Mouse (Mus musculus) stomach, embryonic 14.5 days (tissue): ENCODE measurements at regions not wholly inside any gene's neighbourhood (a gene's known extent, or its start where the extent isn't known, plus 50 kb on each side); places are given as distances from the start of the nearest gene placed in this dataset.

Experiments
- ATAC-seq: fragments of 200-750 bp; cut with Nextera tagmentation; 2 replicates; pipeline ENCODE4 v1.8.0; 2017; ENCODE audit warnings: low read depth, moderate TSS enrichment; ENCODE audit not compliant: insufficient number of reproducible peaks, insufficient read depth, low FRiP score
- H3K27ac ChIP-seq: fragments of 300-500 bp; sonication (generic); 2 replicates; pipeline ENCODE4 v1.5.1; 2014; ENCODE audit warnings: mild to moderate bottlenecking, low read length, moderate library complexity, mixed read lengths
- H3K27me3 ChIP-seq: fragments of 300-500 bp; sonication (generic); 2 replicates; pipeline ENCODE4 v1.6.1; 2014; ENCODE audit warnings: low read length, control low read depth, mixed read lengths; ENCODE audit not compliant: control insufficient read depth, insufficient read depth
- H3K36me3 ChIP-seq: fragments of 300-500 bp; sonication (generic); 2 replicates; pipeline ENCODE4 v1.6.1; 2014; ENCODE audit warnings: mild to moderate bottlenecking, control low read depth, low read length, moderate library complexity, mixed read lengths; ENCODE audit not compliant: control insufficient read depth, insufficient read depth
- H3K4me1 ChIP-seq: fragments of 300-500 bp; sonication (generic); 2 replicates; pipeline ENCODE4 v1.6.1; 2014; ENCODE audit warnings: low read length, control low read depth, mixed read lengths; ENCODE audit not compliant: control insufficient read depth, insufficient read depth
- H3K4me2 ChIP-seq: fragments of 300-500 bp; sonication (generic); replicated peaks from 2 replicates; pipeline ENCODE4 v1.6.1; 2014; ENCODE audit warnings: low read depth, low read length, control low read depth
- H3K4me3 ChIP-seq: fragments of 300-500 bp; sonication (generic); 2 replicates; pipeline ENCODE4 v1.5.1; 2014; ENCODE audit warnings: low read depth, low read length, control low read depth
- H3K9ac ChIP-seq: fragments of 300-500 bp; sonication (generic); replicated peaks from 2 replicates; pipeline ENCODE4 v1.6.1; 2014; ENCODE audit warnings: low read depth, mild to moderate bottlenecking, control low read depth, low read length, moderate library complexity, mixed read lengths
- H3K9me3 ChIP-seq: fragments of 300-500 bp; sonication (generic); 2 replicates; pipeline ENCODE4 v1.6.1; 2016; ENCODE audit warnings: low read depth, low read length, control low read depth; ENCODE audit not compliant: control insufficient read depth
- WGBS: fragments of 180-500 bp; shearing (Covaris S2); extraction: QIAGEN DNeasy Blood & Tissue Kit; methylation state at CpG from one replicate; pipeline ENCODE4 v1.1.7; 2014; 5-methylcytosine and 5-hydroxymethylcytosine counted together

DNA sequence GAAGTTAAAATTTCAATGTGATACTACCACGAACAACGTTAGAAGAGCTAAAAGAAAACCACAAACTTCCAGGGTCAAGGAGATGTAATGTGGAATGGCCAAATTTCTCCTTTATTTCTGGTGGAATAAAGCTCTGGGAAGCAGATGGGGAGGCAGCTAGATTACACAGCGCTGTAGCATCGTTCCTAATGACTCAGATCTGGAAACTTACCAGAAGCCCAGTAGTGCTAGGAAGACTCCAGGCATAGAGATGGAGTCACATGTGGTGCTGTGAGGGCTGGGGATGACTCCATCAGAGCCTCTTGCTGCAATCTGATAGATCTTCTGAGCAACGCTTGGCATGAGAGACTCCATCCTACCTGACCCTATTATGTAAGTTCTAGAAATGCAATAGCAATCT lies 136.4 kb upstream of the Myt1l start:
- Histone ChIP-seq H3K36me3 (no peaks in the 10 kb centered on the region), H3K9ac (no peak overlapping the region), H3K27me3 (no peaks in the 10 kb centered on the region), H3K4me1 (no peaks in the 10 kb centered on the region), H3K9me3 (no peaks in the 10 kb centered on the region), H3K4me3 (no peak overlapping the region), H3K4me2 (no peak overlapping the region), H3K27ac (no peak overlapping the region)
- ATAC-seq = no peak
- WGBS = 83% methylated on average over 5 of the region's 5 CpGs

DNA sequence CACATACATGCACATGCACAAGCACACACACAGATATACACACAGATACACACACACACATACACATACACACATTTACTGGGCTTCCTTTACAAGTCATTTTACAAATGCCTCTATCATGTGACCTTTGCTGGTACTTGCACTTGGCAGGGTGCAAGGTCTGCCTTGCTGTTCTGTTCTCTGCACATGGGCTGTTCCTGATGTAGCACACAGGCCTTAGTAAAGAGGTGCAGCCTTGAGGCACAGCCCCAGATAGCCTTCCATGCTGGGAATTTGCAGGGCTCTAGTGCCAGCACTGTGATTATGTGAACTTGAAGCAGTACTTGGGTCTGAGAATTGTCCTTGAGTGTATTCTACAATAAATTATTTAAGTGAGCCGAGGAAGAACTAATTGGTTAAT lies 133.9 kb upstream of the Myt1l start:
- H3K9ac ChIP-seq = no peak overlapping the region
- no peaks in the 10 kb centered on the region for H3K4me1 ChIP-seq
- H3K9me3 ChIP-seq = no peaks in the 10 kb centered on the region
- H3K27me3 ChIP-seq = no peaks in the 10 kb centered on the region
- no peak overlapping the region for H3K4me2 ChIP-seq
- WGBS = 82% methylated on average over 1 of the region's 1 CpGs
- H3K27ac ChIP-seq = no peak overlapping the region
- no peak overlapping the region for H3K4me3 ChIP-seq
- H3K36me3 ChIP-seq = no peaks in the 10 kb centered on the region
- ATAC-seq = no peak

DNA sequence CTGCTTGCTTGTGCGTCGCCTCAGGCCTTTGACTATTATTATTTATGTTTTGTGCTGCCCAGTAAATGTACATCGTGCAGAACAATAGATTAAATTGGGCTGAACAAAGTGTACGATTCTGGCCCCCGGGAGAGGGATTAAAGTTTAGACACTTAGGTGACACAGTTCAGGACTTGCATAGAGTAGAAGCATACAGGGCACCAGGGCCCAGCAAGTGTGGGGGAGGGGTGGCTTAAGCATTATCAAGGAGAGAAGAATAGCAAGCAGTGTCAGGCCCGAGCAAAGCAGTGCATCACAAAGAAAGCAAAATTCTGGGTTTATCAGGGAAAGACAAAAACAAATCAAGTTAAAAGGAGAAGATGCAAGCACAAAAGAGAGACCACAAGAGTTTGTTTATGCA lies 133.3 kb upstream of the Myt1l start:
- no peak overlapping the region for H3K27ac ChIP-seq
- no peak overlapping the region for H3K9ac ChIP-seq
- no peaks in the 10 kb centered on the region for H3K27me3 ChIP-seq
- no peaks in the 10 kb centered on the region for H3K4me1 ChIP-seq
- no peak overlapping the region for H3K4me3 ChIP-seq
- H3K4me2 ChIP-seq = no peak overlapping the region
- no peaks in the 10 kb centered on the region for H3K9me3 ChIP-seq
- no peaks in the 10 kb centered on the region for H3K36me3 ChIP-seq
- 63% methylated on average over 6 of the region's 6 CpGs for WGBS
- ATAC-seq = no peak

DNA sequence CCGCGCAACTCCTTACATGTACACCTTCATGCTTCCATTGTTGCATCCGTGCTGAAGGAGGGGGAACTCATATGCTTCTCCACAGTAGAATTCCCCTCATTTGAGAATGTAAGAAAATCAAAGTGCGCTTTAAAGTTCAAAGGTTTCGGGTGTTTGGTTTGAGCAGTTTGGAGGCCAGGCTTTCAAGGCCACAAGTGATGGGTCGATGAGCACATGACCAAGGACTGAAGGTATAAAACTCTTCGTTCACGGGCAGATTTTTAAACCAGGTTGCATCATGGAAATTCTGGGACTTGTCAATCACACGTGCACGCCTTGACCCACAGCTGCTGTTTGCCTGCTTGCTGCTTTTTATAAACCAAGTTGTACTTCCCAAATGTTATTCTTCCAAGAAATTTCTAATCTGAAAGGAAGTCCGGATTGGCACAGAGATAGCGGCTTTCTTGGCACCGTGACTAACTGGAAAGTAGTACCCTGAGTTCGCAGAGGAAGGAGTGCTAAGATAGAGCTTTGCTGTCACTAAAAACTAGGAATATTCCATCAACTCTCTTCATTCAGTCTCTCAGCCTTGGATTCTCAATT lies 132.7 kb upstream of the Myt1l start:
- H3K36me3 ChIP-seq = no peaks in the 10 kb centered on the region
- H3K27ac ChIP-seq = no peak overlapping the region
- no peak overlapping the region for H3K4me2 ChIP-seq
- 82% methylated on average over 14 of the region's 14 CpGs for WGBS
- H3K4me1 ChIP-seq = no peaks in the 10 kb centered on the region
- no peak overlapping the region for H3K4me3 ChIP-seq
- no peak for ATAC-seq
- no peak overlapping the region for H3K9ac ChIP-seq
- H3K27me3 ChIP-seq = no peaks in the 10 kb centered on the region
- no peaks in the 10 kb centered on the region for H3K9me3 ChIP-seq

DNA sequence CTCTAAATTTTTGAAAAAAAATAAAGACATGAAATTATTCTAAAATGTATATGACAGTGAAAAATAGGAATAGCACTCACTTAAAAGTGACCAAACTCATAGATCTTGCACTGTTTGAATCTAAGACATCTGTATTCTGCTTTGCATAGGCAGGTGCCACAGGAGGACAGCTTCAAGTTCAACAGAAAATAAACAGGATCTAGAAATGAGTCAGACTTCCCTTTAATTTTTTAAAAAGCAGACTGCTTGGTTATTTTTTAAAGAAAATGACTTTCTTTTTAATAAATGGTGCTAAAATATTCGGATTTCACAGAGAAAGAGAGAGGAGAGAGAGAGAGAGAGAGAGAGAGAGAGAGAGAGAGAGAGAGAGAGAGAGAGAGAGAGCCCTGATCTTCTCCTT lies 123.8 kb upstream of the Myt1l start:
- H3K9ac ChIP-seq = no peak overlapping the region
- no peak overlapping the region for H3K27ac ChIP-seq
- WGBS = 15% methylated on average over 1 of the region's 1 CpGs

DNA sequence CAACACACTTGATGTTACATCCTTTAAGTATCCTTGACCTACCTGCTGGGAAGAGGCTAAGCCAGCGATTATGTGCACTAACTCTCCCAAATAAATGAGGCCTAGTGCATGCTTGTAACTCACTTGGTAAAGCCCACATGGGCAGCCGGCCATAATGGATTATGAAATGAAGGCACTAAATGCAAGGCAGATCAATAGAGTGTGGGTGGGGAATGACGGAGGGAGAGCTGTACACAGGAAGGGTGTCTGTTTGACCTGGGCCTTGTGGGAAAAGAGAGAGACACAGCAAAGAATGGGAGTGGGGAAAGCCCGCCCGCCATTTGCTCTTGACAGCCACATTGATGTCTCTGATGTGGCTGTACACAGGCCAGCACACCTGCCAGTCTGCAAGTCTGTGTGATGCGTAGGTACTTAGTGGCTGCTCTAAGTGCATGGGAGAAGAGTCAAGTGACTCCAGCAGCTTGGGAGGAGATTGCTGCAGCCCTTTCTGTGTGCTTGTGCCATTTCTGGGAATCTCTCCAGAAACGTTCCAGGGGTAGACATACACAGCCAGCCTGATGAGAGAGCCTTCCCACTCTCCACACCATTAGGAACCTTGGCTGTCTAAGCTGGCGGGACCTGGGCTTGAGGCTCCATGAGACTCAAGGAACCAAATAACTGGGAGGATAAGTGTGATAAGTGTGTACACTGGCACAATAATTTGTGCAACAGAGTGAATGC lies 118.7 kb upstream of the Myt1l start:
- H3K36me3 ChIP-seq = no peaks in the 10 kb centered on the region
- no peak overlapping the region for H3K4me2 ChIP-seq
- no peak overlapping the region for H3K27ac ChIP-seq
- ATAC-seq = no peak
- WGBS = 82% methylated on average over 8 of the region's 8 CpGs
- H3K9me3 ChIP-seq = no peaks in the 10 kb centered on the region
- H3K4me3 ChIP-seq = no peak overlapping the region
- no peaks in the 10 kb centered on the region for H3K4me1 ChIP-seq
- no peak overlapping the region for H3K9ac ChIP-seq
- H3K27me3 ChIP-seq = no peaks in the 10 kb centered on the region

More for the DNA sequence above, 123.8 kb upstream of the Myt1l start:
- H3K27me3 ChIP-seq = no peaks in the 10 kb centered on the region
- ATAC-seq = no peak
- H3K4me1 ChIP-seq = no peaks in the 10 kb centered on the region
- no peak overlapping the region for H3K4me2 ChIP-seq
- no peaks in the 10 kb centered on the region for H3K36me3 ChIP-seq
- no peak overlapping the region for H3K4me3 ChIP-seq
- no peaks in the 10 kb centered on the region for H3K9me3 ChIP-seq

DNA sequence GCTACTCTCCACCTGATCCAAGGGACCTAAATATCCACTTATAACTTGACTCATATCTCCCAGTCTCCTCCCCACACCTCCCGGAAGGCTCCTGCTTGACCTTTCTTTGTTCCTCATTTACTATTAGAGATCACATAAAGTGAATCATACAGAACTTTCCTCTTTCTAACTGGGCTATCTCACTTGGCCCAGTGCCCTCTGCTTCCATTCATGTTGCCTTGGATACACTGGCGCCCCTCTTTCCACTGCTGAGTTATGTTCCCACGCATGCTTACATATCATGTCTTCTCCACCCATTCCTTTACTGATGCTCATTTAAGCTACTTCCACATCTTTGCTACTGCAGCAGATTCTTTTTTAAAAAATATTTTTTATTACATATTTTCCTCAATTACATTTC lies 94.2 kb upstream of the Myt1l start:
- 85% methylated on average over 3 of the region's 3 CpGs for WGBS
- Histone ChIP-seq H3K4me2 (no peak overlapping the region), H3K27ac (no peak overlapping the region), H3K36me3 (no peaks in the 10 kb centered on the region), H3K9ac (no peak overlapping the region), H3K4me3 (no peak overlapping the region), H3K27me3 (no peaks in the 10 kb centered on the region), H3K4me1 (no peaks in the 10 kb centered on the region), H3K9me3 (no peaks in the 10 kb centered on the region)
- ATAC-seq = no peak

DNA sequence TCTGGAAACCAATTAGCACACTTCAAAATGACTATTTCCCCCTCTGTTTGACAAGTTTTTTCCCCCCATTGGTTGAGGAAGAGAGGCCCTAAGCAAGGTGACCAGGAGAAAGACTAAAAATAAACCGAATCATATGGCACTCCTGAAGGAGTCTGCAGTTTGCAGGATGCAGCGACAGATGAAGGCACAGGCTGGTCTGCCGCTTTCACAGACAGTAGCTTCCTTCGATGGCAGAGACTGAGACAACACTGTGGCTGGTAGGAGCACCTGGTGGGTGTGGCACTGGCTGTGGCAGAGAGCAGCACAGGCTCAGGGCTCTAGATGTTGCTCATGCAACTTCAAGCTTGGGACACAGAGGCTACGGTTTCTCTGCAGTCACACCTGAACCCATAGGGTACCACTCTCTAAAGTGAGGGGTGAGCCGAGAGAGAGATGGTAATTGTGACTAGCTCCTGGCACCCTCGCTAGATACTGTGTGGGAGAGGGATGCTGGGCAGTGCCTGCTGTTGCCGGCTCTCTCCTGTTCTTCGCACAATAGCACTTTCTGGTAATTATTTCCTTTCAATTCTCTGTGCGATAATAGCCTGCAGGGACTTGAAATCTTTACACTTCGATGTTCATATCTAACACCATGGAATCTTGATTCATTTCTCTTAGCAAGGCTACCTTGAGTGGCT lies 88.7 kb upstream of the Myt1l start:
- Histone ChIP-seq H3K36me3 (no peaks in the 10 kb centered on the region), H3K4me2 (no peak overlapping the region), H3K9me3 (no peaks in the 10 kb centered on the region), H3K27me3 (no peaks in the 10 kb centered on the region), H3K4me1 (no peaks in the 10 kb centered on the region), H3K9ac (no peak overlapping the region), H3K27ac (no peak overlapping the region), H3K4me3 (no peak overlapping the region)
- no peak for ATAC-seq
- 82% methylated on average over 11 of the region's 11 CpGs for WGBS
